Mouse (Mus musculus) left cerebral cortex, adult 18-20 months (tissue): ENCODE data around the gene 4930447C04Rik. TPM values are rescaled to one million over a fixed set of nuclear protein-coding genes. Genes with fewer than 3 reads are reported as not detected.
A peak's percentile ranks its signal among the peaks of the same experiment; 100 is the strongest.

Experiments used
- DNase-seq, 2 experiments: peaks; one replicate each; pipeline ENCODE4 v3.0.0; 2021 to 2022; ENCODE audit warnings: low spot score in 2 of 2, mixed read lengths in 1 of 2
- total RNA-seq, 2 experiments: library from RNA; stranded (reverse); gene quantifications; 2 replicates each; pipeline ENCODE4 v1.2.3; 2021

Gene 4930447C04Rik
- total RNA-seq, 2 experiments from 2014 or later: 10.1 to 10.2 TPM

- no peak for DNase-seq
Measured at GRCm38 (mm10) chr12:72843555-72843954, 97.0 kb downstream of the 4930447C04Rik start.

GRCm38 (mm10) chr12:72843135-72843534 lies 97.4 kb downstream of the 4930447C04Rik start:
- no peak for DNase-seq

- DNase-seq: no peak
Measured at GRCm38 (mm10) chr12:72841500-72841899, 99.1 kb downstream of the 4930447C04Rik start.

GRCm38 (mm10) chr12:72837302-72837701 lies 103.3 kb downstream of the 4930447C04Rik start:
- DNase-seq: no peak

GRCm38 (mm10) chr12:72835518-72836015 lies 105.0 kb downstream of the 4930447C04Rik start:
- no peak for DNase-seq

- DNase-seq: no peak
Measured at GRCm38 (mm10) chr12:72834773-72835517, 105.6 kb downstream of the 4930447C04Rik start.

GRCm38 (mm10) chr12:72831711-72832432 lies 108.7 kb downstream of the 4930447C04Rik start:
- peak; percentile 77 to 88 for DNase-seq

Other genes with a start within 250 kb of the 4930447C04Rik start
- gene Ppm1a, start 183.3 kb downstream of the 4930447C04Rik start, total RNA-seq: 100 to 1,000 TPM; 326 to 345 TPM
- gene Six6, start 882 bp downstream of the 4930447C04Rik start, total RNA-seq: not detected
- gene Six1, start 113.1 kb upstream of the 4930447C04Rik start, total RNA-seq: under 1 TPM; 0.40 to 0.42 TPM
- gene Six4, start 172.7 kb upstream of the 4930447C04Rik start, total RNA-seq: 1 to 10 TPM; 2.9 to 3.9 TPM
- gene Mnat1, start 182.9 kb upstream of the 4930447C04Rik start, total RNA-seq: 10 to 100 TPM; 22.6 to 22.9 TPM